In the genomic region with DNA sequence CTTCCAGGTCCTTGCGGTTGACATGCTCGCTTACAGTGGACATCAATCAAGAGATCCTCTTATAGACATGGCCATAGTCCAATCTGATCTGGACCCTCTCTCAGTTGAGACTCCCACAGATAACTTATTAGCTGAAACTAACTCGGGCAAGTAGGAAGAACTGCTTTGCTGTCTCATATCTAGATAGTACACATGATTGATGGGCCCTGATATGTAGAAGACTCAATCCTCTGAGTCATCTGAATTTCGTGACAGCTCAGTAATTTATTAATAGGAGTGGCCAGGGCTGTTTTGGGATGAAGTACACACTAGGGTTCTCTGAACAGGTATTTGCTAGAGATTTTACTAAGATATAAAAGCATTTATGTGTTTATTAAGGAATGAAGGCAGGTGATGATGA, we compare ENCODE assay signal across 23 mouse cellular contexts.
"Had no signal": no experiment of that assay in that cellular context is flagged by ENCODE, and none has a peak within 500 bp of the region (broad histone marks: within the 10 kb centered on the region; RNA-seq: fewer than 3 reads in every experiment).

No protein-coding gene starts in this region.

- H3K9me3 ChIP-seq: lung, embryonic 15.5 days; megakaryocyte, embryonic 14.5 days; midbrain, embryonic 13.5 days; midbrain, embryonic 15.5 days; neural tube, embryonic 13.5 days; neural tube, embryonic 15.5 days; stomach, embryonic 15.5 days had no signal

- H3K4me1 ChIP-seq: megakaryocyte, embryonic 14.5 days; midbrain, embryonic 13.5 days; midbrain, embryonic 15.5 days; neural tube, embryonic 13.5 days; neural tube, embryonic 15.5 days; stomach, embryonic 15.5 days had no signal

- H3K9ac ChIP-seq: liver, postnatal 0 days; lung, embryonic 15.5 days; midbrain, embryonic 13.5 days; midbrain, embryonic 15.5 days; neural tube, embryonic 13.5 days; neural tube, embryonic 15.5 days; stomach, embryonic 15.5 days had no signal

- H3K27ac ChIP-seq: lung, embryonic 15.5 days; macrophage; midbrain, embryonic 13.5 days; midbrain, embryonic 15.5 days; neural tube, embryonic 13.5 days; neural tube, embryonic 15.5 days; stomach, embryonic 15.5 days; stomach, postnatal 0 days had no signal

- H3K36me3 ChIP-seq: lung, embryonic 15.5 days; midbrain, embryonic 13.5 days; midbrain, embryonic 15.5 days; neural tube, embryonic 13.5 days; neural tube, embryonic 15.5 days; stomach, embryonic 15.5 days had no signal

- H3K4me3 ChIP-seq: lung, embryonic 15.5 days; megakaryocyte, embryonic 14.5 days; midbrain, embryonic 13.5 days; midbrain, embryonic 15.5 days; neural tube, embryonic 13.5 days; neural tube, embryonic 15.5 days; stomach, embryonic 15.5 days had no signal

- ATAC-seq: liver, postnatal 0 days; lung, postnatal 0 days; midbrain, embryonic 13.5 days; midbrain, embryonic 15.5 days had no signal

- H3K27me3 ChIP-seq: lung, embryonic 15.5 days; megakaryocyte, embryonic 14.5 days; midbrain, embryonic 13.5 days; midbrain, embryonic 15.5 days; neural tube, embryonic 13.5 days; neural tube, embryonic 15.5 days; stomach, embryonic 15.5 days had no signal

- H3K4me2 ChIP-seq: lung, embryonic 15.5 days; midbrain, embryonic 11.5 days; midbrain, embryonic 13.5 days; midbrain, embryonic 15.5 days; neural tube, embryonic 13.5 days; neural tube, embryonic 15.5 days; stomach, embryonic 15.5 days had no signal

- DNase-seq: liver, postnatal 0 days; lung, adult 2 months; lung, postnatal 14 days; lung, postnatal 36 days; retina, postnatal 1 day; right cerebral cortex, adult 18-20 months; right cerebral cortex, postnatal 25 days; right cerebral cortex, postnatal 4 days; spleen, adult 18-20 months; thymus, adult 2 months; thymus, postnatal 25 days; thymus, postnatal 4 days had no signal
